Mouse (Mus musculus) hindbrain, embryonic 14.5 days (tissue): Measurements from ENCODE around the gene Gmeb1. TPM values are rescaled to one million over a fixed set of nuclear protein-coding genes. Genes with fewer than 3 reads are reported as not detected.

Source experiments
- ATAC-seq: fragments of 200-750 bp; cut with Nextera tagmentation; 2 replicates; pipeline ENCODE4 v1.8.0; 2017; ENCODE audit warnings: moderate number of reproducible peaks, mild to moderate bottlenecking, moderate TSS enrichment, moderate library complexity; ENCODE audit not compliant: low FRiP score
- DNase-seq: peaks from one replicate; pipeline ENCODE4 v3.0.0-alpha.2; 2015; ENCODE audit warnings: low spot score
- H3K27ac ChIP-seq: fragments of 300-500 bp; sonication (generic); 2 replicates; pipeline ENCODE4 v1.5.1; 2014; ENCODE audit warnings: mild to moderate bottlenecking, moderate library complexity
- H3K27me3 ChIP-seq: fragments of 300-500 bp; sonication (generic); 2 replicates; pipeline ENCODE4 v1.6.1; 2014; ENCODE audit warnings: mild to moderate bottlenecking, low read length, mixed read lengths; ENCODE audit not compliant: control insufficient read depth, insufficient read depth
- H3K36me3 ChIP-seq: fragments of 300-500 bp; sonication (generic); replicated peaks from 2 replicates; pipeline ENCODE4 v1.6.1; 2014; ENCODE audit not compliant: control insufficient read depth, insufficient read depth
- H3K4me1 ChIP-seq: fragments of 300-500 bp; sonication (generic); replicated peaks from 2 replicates; pipeline ENCODE4 v1.6.1; 2014; ENCODE audit warnings: antibody characterized with exemption, low read length, mixed read lengths; ENCODE audit not compliant: control insufficient read depth, insufficient read depth
- H3K4me2 ChIP-seq: fragments of 300-500 bp; sonication (generic); replicated peaks from 2 replicates; pipeline ENCODE4 v1.6.1; 2014; ENCODE audit warnings: mild to moderate bottlenecking, moderate library complexity
- H3K4me3 ChIP-seq: fragments of 300-500 bp; sonication (generic); replicated peaks from 2 replicates; pipeline ENCODE4 v1.5.1; 2014; ENCODE audit warnings: mild to moderate bottlenecking, low read length
- H3K9ac ChIP-seq: fragments of 300-500 bp; sonication (generic); 2 replicates; pipeline ENCODE4 v1.6.1; 2014
- H3K9me3 ChIP-seq: fragments of 300-500 bp; sonication (generic); 2 replicates; pipeline ENCODE4 v1.6.1; 2016; ENCODE audit warnings: low read length; ENCODE audit not compliant: control insufficient read depth
- WGBS: fragments of 180-500 bp; shearing (Covaris S2); extraction: QIAGEN DNeasy Blood & Tissue Kit; methylation state at CpG from one replicate; pipeline ENCODE4 v1.1.7; 2014; 5-methylcytosine and 5-hydroxymethylcytosine counted together
- polyA plus RNA-seq: library from polyadenylated mRNA; unstranded; fragments of >200 nt; fragmentation: Nextera tagmentation; extraction: Ambion mirVana; gene quantifications from 2 replicates; pipeline ENCODE4 v1.2.1, GENCODE M21; 2014

The Gmeb1 gene
- polyA plus RNA-seq, 1 experiment from 2014 or later = 36.7 TPM

GRCm38 (mm10) chr4:132214847-132215246 lies 46.6 kb downstream of the Gmeb1 start:
- Histone ChIP-seq H3K27me3 (no peaks in the 10 kb centered on the region), H3K4me2 (no peak overlapping the region), H3K4me3 (no peak overlapping the region), H3K9me3 (no peaks in the 10 kb centered on the region), H3K9ac (no peak overlapping the region), H3K36me3 (peaks cover 5% of the 10 kb centered on the region; the same call in 1 of the 2 replicates), H3K4me1 (peaks cover 9% of the 10 kb centered on the region), H3K27ac (no peak overlapping the region)
- 81% methylated on average over 4 of the region's 4 CpGs for WGBS
- DNase-seq = no peak
- no peak for ATAC-seq

- Histone ChIP-seq H3K9ac (peak within 1 kb of the TSS; percentile 98), H3K27ac (peak within 1 kb of the TSS; percentile 91), H3K27me3 (no peaks in the 10 kb centered on the region), H3K4me1 (peaks cover 22% of the 10 kb centered on the region), H3K4me2 (peak within 1 kb of the TSS; percentile 89), H3K4me3 (peak within 1 kb of the TSS; percentile 99), H3K9me3 (no peaks in the 10 kb centered on the region), H3K36me3 (peaks cover 28% of the 10 kb centered on the region)
- WGBS = under 1% methylated on average over 74 of the region's 78 CpGs
- ATAC-seq (peak; percentile 97), DNase-seq (peak; percentile 98)
Measured at GRCm38 (mm10) chr4:132211953-132212734, 49.3 kb downstream of the Gmeb1 start, which contains the start of gene Ythdf2. Gene Ythdf2 (minus strand): TSS chr4:132212303.

DNA sequence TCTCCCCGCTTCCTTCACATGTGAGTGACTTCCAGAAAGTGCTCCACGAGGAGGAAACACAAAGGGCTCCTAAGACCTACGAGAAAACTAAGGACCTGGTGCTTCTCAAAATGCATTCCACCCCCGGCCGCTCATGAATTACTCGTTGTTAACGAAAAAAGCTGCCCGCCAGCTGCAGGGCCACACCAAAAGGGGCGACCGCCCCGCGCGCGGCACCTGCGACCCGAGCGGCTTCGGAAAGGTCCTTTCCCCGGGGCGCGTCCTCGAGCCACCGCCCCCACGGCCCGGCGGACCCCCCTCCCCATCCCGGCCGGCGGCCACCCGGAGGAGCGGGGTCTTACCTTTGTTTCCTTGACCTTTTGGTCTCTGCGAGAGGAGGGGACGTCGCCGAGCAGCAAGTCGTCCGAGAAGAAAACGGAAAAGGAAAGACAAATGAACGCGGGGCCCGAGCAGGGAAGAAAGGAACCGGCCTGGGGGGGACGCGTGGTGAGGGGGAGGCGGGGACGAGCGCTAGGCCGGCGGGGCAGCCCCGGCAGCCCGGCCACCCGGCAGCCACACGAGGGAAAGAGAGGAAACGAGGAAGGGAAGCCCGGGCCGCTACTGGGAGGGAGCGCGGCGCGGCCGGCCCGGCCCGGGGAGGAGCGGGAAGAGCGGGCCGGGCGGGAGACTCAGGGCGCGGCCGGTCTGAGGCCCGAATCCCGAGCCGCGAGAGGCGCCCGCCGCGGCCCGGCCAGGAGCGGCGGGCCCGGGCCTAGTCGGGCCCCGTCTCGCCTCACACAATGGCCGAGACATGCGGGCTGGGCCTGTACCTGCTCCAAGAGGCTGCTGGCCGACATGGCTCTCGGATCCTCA lies 50.1 kb downstream of the Gmeb1 start:
- Histone ChIP-seq H3K27ac (peak overlapping the region; percentile 91), H3K4me3 (peak overlapping the region; percentile 99), H3K9me3 (no peaks in the 10 kb centered on the region), H3K4me2 (peak overlapping the region; percentile 89), H3K9ac (peak overlapping the region; percentile 98), H3K36me3 (peaks cover 37% of the 10 kb centered on the region), H3K4me1 (peaks cover 22% of the 10 kb centered on the region), H3K27me3 (no peaks in the 10 kb centered on the region)
- under 1% methylated on average over 53 of the region's 89 CpGs for WGBS
- ATAC-seq = peak; percentile 85
- DNase-seq = no peak

DNA sequence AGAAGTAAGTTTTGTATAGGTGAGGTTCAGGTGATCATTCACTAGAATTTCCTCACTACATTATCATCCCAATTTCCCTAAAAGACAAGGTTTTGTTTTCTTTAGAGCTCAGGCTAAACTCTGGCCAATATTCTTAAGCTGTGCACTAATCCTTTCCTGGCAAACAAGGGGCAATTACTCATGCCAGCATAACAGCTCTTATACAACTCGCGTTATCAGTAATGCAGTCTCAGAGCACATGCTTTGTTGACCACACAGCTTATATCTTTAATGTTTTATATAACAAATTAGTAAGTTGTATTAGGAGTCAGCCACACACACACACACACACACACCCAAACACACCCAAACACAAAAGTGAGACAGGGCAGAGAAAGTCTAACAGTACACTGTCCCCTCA lies 51.1 kb downstream of the Gmeb1 start:
- DNase-seq (no peak), ATAC-seq (no peak)
- Histone ChIP-seq H3K4me3 (peak overlapping the region; percentile 99), H3K27me3 (no peaks in the 10 kb centered on the region), H3K9me3 (no peaks in the 10 kb centered on the region), H3K27ac (no peak overlapping the region), H3K4me1 (peaks cover 22% of the 10 kb centered on the region), H3K36me3 (peaks cover 46% of the 10 kb centered on the region), H3K9ac (peak overlapping the region; percentile 98), H3K4me2 (peak overlapping the region; percentile 89)
- 51% methylated on average over 2 of the region's 2 CpGs for WGBS

- H3K27me3 ChIP-seq = no peaks in the 10 kb centered on the region
- H3K9me3 ChIP-seq = no peaks in the 10 kb centered on the region
- H3K9ac ChIP-seq = no peak overlapping the region
- H3K27ac ChIP-seq = no peak overlapping the region
- no peak for ATAC-seq
- H3K4me1 ChIP-seq = peaks cover 22% of the 10 kb centered on the region
- 95% methylated on average over 2 of the region's 2 CpGs for WGBS
- H3K36me3 ChIP-seq = peaks cover 57% of the 10 kb centered on the region
- peak overlapping the region; percentile 19; the same call in 1 of the 2 replicates for H3K4me2 ChIP-seq
- H3K4me3 ChIP-seq = no peak overlapping the region
- DNase-seq = no peak
Measured at GRCm38 (mm10) chr4:132209299-132209698, 52.1 kb downstream of the Gmeb1 start.

DNA sequence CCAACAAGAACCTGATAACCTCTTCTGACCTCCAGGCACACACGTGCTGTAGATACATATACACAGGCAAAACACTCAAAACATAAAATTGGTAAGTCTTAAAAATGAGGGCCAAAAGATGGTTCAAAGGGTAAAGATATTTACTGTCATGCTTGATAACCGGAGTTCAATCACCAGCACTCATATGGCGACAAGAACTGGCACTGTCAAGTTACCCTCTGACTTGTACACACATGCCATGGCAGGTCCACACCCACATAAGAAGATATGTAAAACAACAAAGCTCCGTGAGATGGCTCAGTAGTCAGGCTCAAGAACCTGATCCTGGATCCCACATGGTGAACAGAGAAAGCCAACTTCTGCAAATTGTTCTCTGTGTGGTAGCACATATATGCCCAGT lies 54.1 kb downstream of the Gmeb1 start:
- no peak overlapping the region for H3K9ac ChIP-seq
- DNase-seq (no peak), ATAC-seq (no peak)
- 95% methylated on average over 4 of the region's 4 CpGs for WGBS
- peaks cover 31% of the 10 kb centered on the region for H3K4me1 ChIP-seq
- H3K4me3 ChIP-seq = no peak overlapping the region
- no peak overlapping the region for H3K4me2 ChIP-seq
- H3K36me3 ChIP-seq = peaks cover 77% of the 10 kb centered on the region
- H3K9me3 ChIP-seq = no peaks in the 10 kb centered on the region
- H3K27me3 ChIP-seq = no peaks in the 10 kb centered on the region
- H3K27ac ChIP-seq = no peak overlapping the region

DNA sequence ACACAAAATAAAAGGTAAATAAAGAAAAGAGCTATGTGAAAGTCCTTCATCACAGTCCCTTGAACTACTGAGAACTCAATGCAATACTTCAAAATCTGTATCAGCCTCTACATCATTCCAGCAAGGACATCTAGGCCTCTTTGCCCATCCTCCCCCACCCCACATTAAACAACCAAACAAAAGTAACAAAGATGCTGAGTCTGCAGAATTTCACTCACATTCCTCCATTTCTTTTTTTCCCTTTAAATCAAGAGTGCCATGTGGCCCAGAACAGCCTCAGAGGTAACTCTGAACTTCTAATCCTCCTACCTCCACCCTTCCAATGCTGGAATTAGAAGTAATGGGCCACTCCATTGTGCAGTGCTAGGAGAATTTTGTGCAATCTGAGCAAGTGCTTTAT lies 62.6 kb downstream of the Gmeb1 start:
- H3K4me2 ChIP-seq = no peak overlapping the region
- ATAC-seq (no peak), DNase-seq (no peak)
- H3K4me3 ChIP-seq = no peak overlapping the region
- no peaks in the 10 kb centered on the region for H3K9me3 ChIP-seq
- no peak overlapping the region for H3K27ac ChIP-seq
- H3K27me3 ChIP-seq = no peaks in the 10 kb centered on the region
- no peak overlapping the region for H3K9ac ChIP-seq
- H3K4me1 ChIP-seq = peaks cover 33% of the 10 kb centered on the region
- H3K36me3 ChIP-seq = peaks cover 54% of the 10 kb centered on the region

DNA sequence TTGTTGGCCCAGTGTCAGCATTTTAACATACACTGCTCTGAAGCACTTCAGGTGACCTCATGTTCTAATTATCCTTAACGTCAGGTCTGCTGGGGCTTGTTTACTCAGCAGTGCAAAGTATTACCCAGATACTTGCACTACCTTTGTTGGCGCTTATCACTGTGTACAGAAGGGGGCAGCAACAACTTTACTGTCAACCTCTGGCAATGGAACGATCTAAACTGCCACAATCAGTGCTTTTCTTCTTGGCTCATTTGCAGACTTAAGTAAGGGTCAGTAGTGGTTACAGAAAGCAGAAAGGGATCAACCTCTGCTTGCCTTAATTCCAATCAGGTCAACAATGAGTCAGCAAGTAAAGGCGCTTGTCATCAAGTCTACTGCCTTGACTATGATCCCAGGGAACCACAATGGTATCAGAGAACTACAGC lies 63.1 kb downstream of the Gmeb1 start:
- Histone ChIP-seq H3K27ac (no peak overlapping the region), H3K27me3 (no peaks in the 10 kb centered on the region), H3K4me2 (no peak overlapping the region), H3K9ac (no peak overlapping the region), H3K9me3 (no peaks in the 10 kb centered on the region), H3K36me3 (peaks cover 49% of the 10 kb centered on the region), H3K4me1 (peaks cover 31% of the 10 kb centered on the region), H3K4me3 (no peak overlapping the region)
- 57% methylated on average over 4 of the region's 4 CpGs for WGBS
- DNase-seq (no peak), ATAC-seq (no peak)

- 92% methylated on average over 3 of the region's 3 CpGs for WGBS
Measured at GRCm38 (mm10) chr4:132194975-132195374, 66.4 kb downstream of the Gmeb1 start.

More at GRCm38 (mm10) chr4:132194975-132195374, 66.4 kb downstream of the Gmeb1 start:
- Histone ChIP-seq H3K4me3 (no peak overlapping the region), H3K36me3 (peaks cover 24% of the 10 kb centered on the region), H3K27ac (no peak overlapping the region), H3K9ac (no peak overlapping the region), H3K4me1 (peaks cover 14% of the 10 kb centered on the region; the same call in 1 of the 2 replicates), H3K27me3 (no peaks in the 10 kb centered on the region), H3K9me3 (no peaks in the 10 kb centered on the region), H3K4me2 (no peak overlapping the region)
- no peak for DNase-seq
- ATAC-seq = no peak
